Mouse (Mus musculus) liver, embryonic 14.5 days (tissue): Measurements from ENCODE around the gene Dupd1.

Source experiments
- CTCF ChIP-seq: IDR thresholded peaks from 2 replicates; pipeline ENCODE4 v1.5.1; 2016; ENCODE audit warnings: antibody characterized with exemption, low read depth, control low read depth
- EP300 ChIP-seq: IDR thresholded peaks from 2 replicates; pipeline ENCODE4 v1.6.1; 2016; ENCODE audit warnings: antibody characterized with exemption, low read depth

DNA sequence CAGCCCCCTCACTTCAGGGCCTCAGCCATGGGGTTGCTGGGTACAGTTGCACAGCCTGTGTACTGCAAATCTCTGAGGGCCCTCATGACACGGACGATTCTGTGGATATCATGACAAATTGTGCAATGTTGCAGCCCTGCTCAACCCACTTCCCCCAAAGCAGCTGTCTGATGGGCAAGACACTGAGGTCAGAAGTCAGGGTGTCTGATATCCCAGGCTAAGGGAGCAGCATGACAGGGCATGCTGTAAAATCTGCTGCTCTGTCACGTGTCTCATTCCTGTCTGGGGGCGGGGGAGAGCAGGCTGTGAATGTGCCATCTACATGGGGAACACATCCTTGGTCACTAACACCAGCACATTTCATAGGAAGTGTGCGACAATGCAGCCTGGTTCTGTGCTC lies 30.8 kb upstream of the Dupd1 start:
- no peak for TF ChIP-seq CTCF
- TF ChIP-seq EP300, result no peak
